Mouse (Mus musculus) hindbrain, embryonic 15.5 days (tissue): ENCODE measurements at regions not wholly inside any gene's neighbourhood (a gene's known extent, or its start where the extent isn't known, plus 50 kb on each side); places are given as distances from the start of the nearest gene placed in this dataset.
A peak's percentile ranks its signal among the peaks of the same experiment; 100 is the strongest.

ENCODE experiments used
- ATAC-seq: fragments of 200-750 bp; cut with Nextera tagmentation; 2 replicates; pipeline ENCODE4 v1.8.0; 2017; ENCODE audit warnings: low read depth, moderate number of reproducible peaks, moderate TSS enrichment; ENCODE audit not compliant: low FRiP score
- H3K27ac ChIP-seq: fragments of 300-500 bp; sonication (generic); replicated peaks from 2 replicates; pipeline ENCODE4 v1.5.1; 2015; ENCODE audit warnings: mild to moderate bottlenecking, inconsistent platforms
- H3K27me3 ChIP-seq: fragments of 300-500 bp; sonication (generic); 2 replicates; pipeline ENCODE4 v1.6.1; 2015; ENCODE audit warnings: control low read depth, inconsistent platforms
- H3K36me3 ChIP-seq: fragments of 300-500 bp; sonication (generic); 2 replicates; pipeline ENCODE4 v1.6.1; 2015; ENCODE audit warnings: control low read depth, inconsistent platforms
- H3K4me1 ChIP-seq: fragments of 300-500 bp; sonication (generic); replicated peaks from 2 replicates; pipeline ENCODE4 v1.6.1; 2015; ENCODE audit warnings: control low read depth, inconsistent platforms
- H3K4me2 ChIP-seq: fragments of 300-500 bp; sonication (generic); 2 replicates; pipeline ENCODE4 v1.6.1; 2015; ENCODE audit warnings: moderate library complexity, mild to moderate bottlenecking, inconsistent platforms
- H3K4me3 ChIP-seq: fragments of 300-500 bp; sonication (generic); 2 replicates; pipeline ENCODE4 v1.5.1; 2015; ENCODE audit warnings: mild to moderate bottlenecking, inconsistent platforms
- H3K9ac ChIP-seq: fragments of 300-500 bp; sonication (generic); 2 replicates; pipeline ENCODE4 v1.6.1; 2015; ENCODE audit warnings: inconsistent platforms
- H3K9me3 ChIP-seq: fragments of 300-500 bp; sonication (generic); 2 replicates; pipeline ENCODE4 v1.6.1; 2016; ENCODE audit warnings: control low read depth, inconsistent platforms
- WGBS: fragments of 180-500 bp; shearing (Covaris S2); methylation state at CpG from one replicate; pipeline ENCODE4 v1.1.7; 2015; 5-methylcytosine and 5-hydroxymethylcytosine counted together

DNA sequence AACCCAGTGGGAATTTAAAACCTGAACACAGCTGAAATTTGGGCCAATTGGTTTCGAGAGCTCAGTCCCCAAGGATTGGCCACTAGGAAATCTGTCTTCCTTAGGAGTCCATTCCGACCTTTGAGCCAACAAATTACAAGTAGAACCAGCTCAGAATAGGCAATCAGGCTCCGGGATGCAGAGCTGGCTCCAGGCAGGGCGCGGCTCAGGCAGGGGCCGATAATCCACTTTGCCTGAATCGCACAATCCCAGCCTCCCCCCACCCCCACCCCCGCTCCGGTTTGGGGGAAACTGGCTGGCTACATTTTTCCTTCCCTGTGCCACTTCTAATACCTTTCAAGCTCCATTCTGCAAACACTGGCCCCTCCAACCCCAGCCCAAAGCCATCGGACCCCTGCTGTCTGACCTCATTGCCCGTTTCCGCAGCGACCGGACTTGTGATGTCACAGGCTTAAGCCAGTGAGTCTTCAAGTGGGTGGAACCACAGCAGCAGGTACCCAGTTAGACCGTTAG lies 150.5 kb upstream of the Sdk2 start:
- Histone ChIP-seq H3K27ac (peak overlapping the region; percentile 45; the same call in 1 of the 2 replicates), H3K36me3 (no peaks in the 10 kb centered on the region), H3K4me3 (peak overlapping the region; percentile 14), H3K4me1 (peaks cover 35% of the 10 kb centered on the region), H3K4me2 (peak overlapping the region; percentile 46), H3K9me3 (no peaks in the 10 kb centered on the region), H3K9ac (peak overlapping the region; percentile 25; the same call in 1 of the 2 replicates), H3K27me3 (no peaks in the 10 kb centered on the region)
- ATAC-seq = peak; percentile 61; the same call in 1 of the 2 replicates
- 3% methylated on average over 15 of the region's 15 CpGs for WGBS

- Histone ChIP-seq H3K36me3 (no peaks in the 10 kb centered on the region), H3K27ac (peak overlapping the region; percentile 45; the same call in 1 of the 2 replicates), H3K9ac (no peak overlapping the region; the same call in 1 of the 2 replicates), H3K4me1 (peaks cover 35% of the 10 kb centered on the region), H3K27me3 (no peaks in the 10 kb centered on the region), H3K4me3 (no peak overlapping the region), H3K4me2 (peak overlapping the region; percentile 46), H3K9me3 (no peaks in the 10 kb centered on the region)
- ATAC-seq = 0 out of 2 replicates have a peak, but pooled peaks have one; percentile 33
- 8% methylated on average over 7 of the region's 7 CpGs for WGBS
Observed at GRCm38 (mm10) chr11:114216493-114216892, 149.6 kb upstream of the Sdk2 start.

- Histone ChIP-seq H3K4me3 (no peak overlapping the region), H3K36me3 (no peaks in the 10 kb centered on the region), H3K4me2 (no peak overlapping the region), H3K9me3 (no peaks in the 10 kb centered on the region), H3K27ac (no peak overlapping the region), H3K4me1 (peaks cover 37% of the 10 kb centered on the region), H3K27me3 (no peaks in the 10 kb centered on the region), H3K9ac (no peak overlapping the region)
- 88% methylated on average over 8 of the region's 8 CpGs for WGBS
- no peak for ATAC-seq
Observed at GRCm38 (mm10) chr11:114215256-114215655, 148.4 kb upstream of the Sdk2 start.

DNA sequence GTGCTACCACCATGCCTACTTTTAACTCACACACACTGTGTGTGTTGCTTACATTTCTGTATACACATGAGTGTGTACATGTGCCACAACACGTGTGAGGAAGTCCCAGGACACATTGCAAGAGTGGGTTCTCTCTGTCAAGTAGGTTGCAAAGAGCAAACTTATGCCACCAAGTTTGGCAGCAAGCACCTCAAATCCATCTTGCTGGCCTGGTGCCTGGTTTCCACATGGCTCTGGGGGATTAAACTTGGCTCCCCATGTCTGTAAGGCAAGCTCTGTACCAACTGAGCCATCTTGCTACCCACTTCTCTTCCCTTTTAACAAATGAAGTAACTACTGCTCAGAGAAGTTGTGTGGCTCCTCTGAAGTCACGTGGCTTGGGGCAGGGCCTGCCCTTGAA lies 145.3 kb upstream of the Sdk2 start:
- WGBS = 68% methylated on average over 2 of the region's 2 CpGs
- peaks cover 14% of the 10 kb centered on the region for H3K4me1 ChIP-seq
- no peak overlapping the region for H3K4me2 ChIP-seq
- H3K36me3 ChIP-seq = no peaks in the 10 kb centered on the region
- H3K9ac ChIP-seq = no peak overlapping the region
- H3K27ac ChIP-seq = no peak overlapping the region
- no peaks in the 10 kb centered on the region for H3K9me3 ChIP-seq
- H3K27me3 ChIP-seq = no peaks in the 10 kb centered on the region
- no peak overlapping the region for H3K4me3 ChIP-seq
- ATAC-seq = no peak

DNA sequence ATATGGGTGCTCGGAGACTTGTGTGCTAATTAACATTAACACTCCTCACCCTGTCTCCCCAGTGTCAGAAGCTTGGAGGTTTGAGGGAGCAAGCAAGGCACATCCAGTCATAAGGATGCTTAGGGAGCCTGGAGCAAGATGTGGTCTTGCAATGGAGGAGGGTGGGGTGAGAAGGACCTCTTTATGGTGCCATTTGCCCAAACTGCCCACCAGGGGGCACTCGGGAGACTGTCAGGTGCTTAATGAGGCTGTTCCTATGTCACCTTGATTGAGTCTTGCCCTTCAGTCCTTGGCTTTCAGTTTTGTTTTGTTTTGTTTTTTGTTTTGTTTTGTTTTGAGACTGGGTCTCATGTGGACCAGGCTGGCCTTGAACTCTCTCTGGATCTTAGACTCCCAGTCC lies 138.3 kb upstream of the Sdk2 start:
- Histone ChIP-seq H3K9ac (no peak overlapping the region), H3K27ac (no peak overlapping the region), H3K9me3 (no peaks in the 10 kb centered on the region), H3K4me3 (no peak overlapping the region), H3K36me3 (no peaks in the 10 kb centered on the region), H3K27me3 (no peaks in the 10 kb centered on the region), H3K4me1 (no peaks in the 10 kb centered on the region), H3K4me2 (no peak overlapping the region)
- WGBS = 43% methylated on average over 2 of the region's 2 CpGs
- no peak for ATAC-seq

- H3K36me3 ChIP-seq = no peaks in the 10 kb centered on the region
- H3K9me3 ChIP-seq = no peaks in the 10 kb centered on the region
- H3K4me1 ChIP-seq = peaks cover 10% of the 10 kb centered on the region
- H3K27ac ChIP-seq = no peak overlapping the region
- no peak overlapping the region for H3K4me2 ChIP-seq
- WGBS = 63% methylated on average over 9 of the region's 9 CpGs
- ATAC-seq = no peak
- H3K27me3 ChIP-seq = no peaks in the 10 kb centered on the region
- H3K9ac ChIP-seq = no peak overlapping the region
- no peak overlapping the region for H3K4me3 ChIP-seq
Observed at GRCm38 (mm10) chr11:114203416-114203815, 136.6 kb upstream of the Sdk2 start.

DNA sequence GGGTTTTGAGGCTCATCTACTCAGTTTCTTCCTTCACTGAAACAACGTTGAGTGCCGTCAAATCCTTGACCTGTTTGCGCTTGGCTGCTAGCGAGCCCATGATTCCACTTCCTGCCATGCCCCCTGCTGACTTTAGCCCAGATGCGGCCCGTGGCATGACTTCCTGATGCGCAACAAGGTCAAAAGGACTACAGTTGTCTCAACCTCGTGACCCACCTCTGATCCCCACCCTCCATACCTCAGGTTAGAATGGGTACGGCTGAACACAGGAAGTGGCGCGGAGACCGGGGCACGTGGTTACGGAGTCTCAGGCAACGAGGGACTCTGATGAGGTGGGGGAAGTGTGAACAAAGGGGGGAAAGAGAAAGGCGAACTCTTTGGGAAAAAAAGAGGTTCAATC lies 135.6 kb upstream of the Sdk2 start:
- no peak for ATAC-seq
- Histone ChIP-seq H3K4me3 (no peak overlapping the region), H3K4me2 (no peak overlapping the region), H3K27me3 (no peaks in the 10 kb centered on the region), H3K36me3 (no peaks in the 10 kb centered on the region), H3K27ac (no peak overlapping the region), H3K9me3 (no peaks in the 10 kb centered on the region), H3K4me1 (peaks cover 14% of the 10 kb centered on the region), H3K9ac (no peak overlapping the region)
- 89% methylated on average over 16 of the region's 16 CpGs for WGBS

DNA sequence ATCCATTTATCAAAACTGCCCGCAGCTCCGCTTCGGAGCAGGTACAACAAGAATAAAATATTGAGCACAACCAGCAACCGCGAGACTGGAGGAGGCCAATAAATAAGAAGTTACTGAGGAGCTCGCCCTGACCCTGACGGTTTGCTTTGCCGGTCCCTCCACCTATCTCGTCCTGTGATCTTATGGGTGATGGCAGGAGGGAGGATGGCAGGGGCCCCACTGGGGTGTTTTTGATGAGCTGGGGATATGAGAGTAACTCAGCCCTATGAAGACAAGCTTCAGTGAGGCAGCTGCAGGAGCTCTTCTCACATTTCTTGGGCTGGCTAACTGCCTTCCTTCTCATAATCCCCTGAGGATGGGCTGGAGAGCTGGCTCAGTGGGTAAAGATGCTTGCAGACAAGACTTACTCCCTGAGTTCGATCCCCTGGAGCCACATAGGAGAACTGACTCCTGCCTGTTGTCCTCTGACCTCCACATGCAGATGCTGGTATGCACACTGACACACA lies 132.3 kb upstream of the Sdk2 start:
- Histone ChIP-seq H3K36me3 (no peaks in the 10 kb centered on the region), H3K4me1 (peaks cover 14% of the 10 kb centered on the region), H3K9ac (no peak overlapping the region), H3K27me3 (no peaks in the 10 kb centered on the region), H3K4me2 (no peak overlapping the region), H3K9me3 (no peaks in the 10 kb centered on the region), H3K27ac (no peak overlapping the region), H3K4me3 (no peak overlapping the region)
- ATAC-seq = no peak
- WGBS = 76% methylated on average over 10 of the region's 10 CpGs

DNA sequence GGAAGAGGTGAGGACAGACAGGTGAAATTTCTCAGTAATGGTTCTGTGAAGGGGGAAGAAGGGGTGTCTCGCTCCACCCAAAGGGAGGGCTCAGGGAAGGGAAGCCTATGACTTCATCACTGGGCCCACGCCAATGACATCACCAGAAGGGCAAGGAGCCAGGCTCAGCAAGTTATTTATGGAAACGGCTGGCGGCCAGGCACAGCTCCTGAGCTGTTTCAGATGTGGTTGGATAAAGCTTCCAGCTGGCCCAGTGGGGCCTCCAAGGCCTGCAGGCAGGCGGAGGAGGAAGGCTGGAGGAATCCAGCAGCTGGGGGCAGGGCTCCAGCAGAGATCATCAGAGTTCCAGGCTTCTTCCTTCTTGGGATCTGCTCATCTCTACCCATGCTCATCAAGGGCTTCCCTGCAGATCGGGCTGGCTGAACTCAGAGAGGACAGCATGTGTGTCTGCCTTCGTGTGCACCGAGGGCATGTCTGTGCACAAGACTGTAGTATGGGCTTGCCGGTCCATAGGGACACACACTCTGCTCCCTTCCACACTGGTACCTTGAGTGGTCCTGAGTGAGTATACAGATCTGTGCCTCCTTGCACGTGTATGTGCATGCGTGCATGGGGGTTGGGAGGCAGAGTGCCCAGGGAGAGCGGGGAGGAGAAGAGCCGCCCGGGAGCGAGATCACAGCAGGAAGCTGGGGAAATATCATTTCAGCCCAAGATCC lies 131.6 kb upstream of the Sdk2 start:
- H3K27ac ChIP-seq = peak overlapping the region; percentile 59
- no peaks in the 10 kb centered on the region for H3K36me3 ChIP-seq
- peak; percentile 84 for ATAC-seq
- WGBS = 48% methylated on average over 15 of the region's 15 CpGs
- H3K9ac ChIP-seq = no peak overlapping the region
- H3K4me2 ChIP-seq = no peak overlapping the region
- H3K4me1 ChIP-seq = peaks cover 14% of the 10 kb centered on the region
- H3K27me3 ChIP-seq = no peaks in the 10 kb centered on the region
- no peaks in the 10 kb centered on the region for H3K9me3 ChIP-seq
- H3K4me3 ChIP-seq = no peak overlapping the region

- H3K9me3 ChIP-seq = no peaks in the 10 kb centered on the region
- H3K4me1 ChIP-seq = peaks cover 21% of the 10 kb centered on the region
- no peak overlapping the region for H3K4me3 ChIP-seq
- no peak overlapping the region for H3K4me2 ChIP-seq
- no peak overlapping the region for H3K9ac ChIP-seq
- ATAC-seq = no peak
- no peaks in the 10 kb centered on the region for H3K36me3 ChIP-seq
- H3K27me3 ChIP-seq = no peaks in the 10 kb centered on the region
- WGBS = 86% methylated on average over 2 of the region's 2 CpGs
- H3K27ac ChIP-seq = no peak overlapping the region
Observed at GRCm38 (mm10) chr11:114195291-114195690, 128.4 kb upstream of the Sdk2 start.

DNA sequence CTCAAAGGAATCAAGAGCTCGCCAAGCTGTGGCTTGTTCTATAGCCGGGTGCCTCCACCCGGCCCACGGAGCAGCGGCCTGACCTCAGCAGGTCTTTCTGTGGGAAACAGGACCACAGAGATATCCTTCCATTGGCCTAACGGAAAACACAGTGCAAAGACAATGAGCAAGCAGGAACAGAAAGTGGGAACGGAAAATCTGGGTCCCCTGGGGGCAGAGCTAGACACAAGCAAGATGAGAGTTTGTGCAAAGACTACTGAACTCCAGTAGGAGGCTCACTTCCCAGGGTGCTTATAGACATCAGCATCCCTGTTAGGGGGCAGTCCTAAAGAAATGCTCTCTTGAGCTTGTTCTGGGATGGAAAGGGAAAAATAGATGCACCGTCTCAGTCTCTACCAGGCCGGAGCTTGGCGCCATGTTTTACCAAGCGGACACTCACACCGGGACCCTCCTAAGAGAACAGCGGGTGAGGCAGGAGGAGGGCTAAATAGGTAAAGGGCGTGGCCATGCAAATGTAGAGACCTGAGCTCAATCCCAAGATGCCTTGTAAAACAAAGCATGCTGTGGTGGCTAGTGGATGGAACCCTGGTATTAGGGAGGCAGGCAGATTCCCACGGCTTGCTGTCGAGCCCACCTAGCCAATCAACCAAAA lies 127.3 kb upstream of the Sdk2 start:
- Histone ChIP-seq H3K9ac (no peak overlapping the region), H3K36me3 (no peaks in the 10 kb centered on the region), H3K9me3 (no peaks in the 10 kb centered on the region), H3K4me2 (no peak overlapping the region), H3K4me3 (no peak overlapping the region), H3K27ac (no peak overlapping the region), H3K4me1 (peaks cover 19% of the 10 kb centered on the region), H3K27me3 (no peaks in the 10 kb centered on the region)
- WGBS = 59% methylated on average over 16 of the region's 16 CpGs
- ATAC-seq = no peak

GRCm38 (mm10) chr11:114193018-114193417 lies 126.2 kb upstream of the Sdk2 start:
- Histone ChIP-seq H3K27me3 (no peaks in the 10 kb centered on the region), H3K4me3 (no peak overlapping the region), H3K4me1 (peaks cover 7% of the 10 kb centered on the region), H3K36me3 (no peaks in the 10 kb centered on the region), H3K9ac (no peak overlapping the region), H3K9me3 (no peaks in the 10 kb centered on the region), H3K4me2 (no peak overlapping the region), H3K27ac (no peak overlapping the region)
- WGBS = 89% methylated on average over 7 of the region's 7 CpGs
- ATAC-seq = no peak
